Mouse (Mus musculus) layer of hippocampus, adult 9-10 months (tissue): ENCODE measurements at regions not wholly inside any gene's neighbourhood (a gene's known extent, or its start where the extent isn't known, plus 50 kb on each side); places are given as distances from the start of the nearest gene placed in this dataset.

Source experiments
- DNase-seq: peaks from one replicate; pipeline ENCODE4 v3.0.0; 2022; ENCODE audit warnings: low spot score

GRCm38 (mm10) chr10:106058050-106058449 is 216.9 kb upstream of the Mettl25 start:
- DNase-seq: no peak

- DNase-seq: no peak
Measured at GRCm38 (mm10) chr10:106038497-106038896, 197.3 kb upstream of the Mettl25 start.

- DNase-seq: no peak
Measured at GRCm38 (mm10) chr10:106038033-106038432, 196.9 kb upstream of the Mettl25 start.

- no peak for DNase-seq
Measured at GRCm38 (mm10) chr10:106033416-106033815, 192.2 kb upstream of the Mettl25 start.

GRCm38 (mm10) chr10:106024648-106025047 is 183.5 kb upstream of the Mettl25 start:
- DNase-seq: no peak

GRCm38 (mm10) chr10:106023639-106024215 is 182.5 kb upstream of the Mettl25 start:
- DNase-seq: no peak

- DNase-seq: no peak
Measured at GRCm38 (mm10) chr10:106015965-106016364, 174.8 kb upstream of the Mettl25 start.

GRCm38 (mm10) chr10:106015436-106015835 is 174.3 kb upstream of the Mettl25 start:
- DNase-seq: no peak

GRCm38 (mm10) chr10:106010131-106010530 is 169.0 kb upstream of the Mettl25 start:
- no peak for DNase-seq

- no peak for DNase-seq
Measured at GRCm38 (mm10) chr10:106007331-106007730, 166.2 kb upstream of the Mettl25 start.

GRCm38 (mm10) chr10:106006861-106007260 is 165.7 kb upstream of the Mettl25 start:
- DNase-seq: no peak

- no peak for DNase-seq
Measured at GRCm38 (mm10) chr10:106006061-106006460, 164.9 kb upstream of the Mettl25 start.

- no peak for DNase-seq
Measured at GRCm38 (mm10) chr10:105957468-105957867, 116.3 kb upstream of the Mettl25 start.

- DNase-seq: no peak
Measured at GRCm38 (mm10) chr10:105933309-105933708, 92.1 kb upstream of the Mettl25 start.

GRCm38 (mm10) chr10:105932786-105933185 is 91.6 kb upstream of the Mettl25 start:
- no peak for DNase-seq

GRCm38 (mm10) chr10:105927596-105927995 is 86.4 kb upstream of the Mettl25 start:
- DNase-seq: no peak

- no peak for DNase-seq
Measured at GRCm38 (mm10) chr10:105926912-105927238, 85.7 kb upstream of the Mettl25 start.

GRCm38 (mm10) chr10:105926229-105926911 is 85.2 kb upstream of the Mettl25 start:
- peak; percentile 3 for DNase-seq

GRCm38 (mm10) chr10:105899677-105900076 is 58.5 kb upstream of the Mettl25 start:
- DNase-seq: no peak

- no peak for DNase-seq
Measured at GRCm38 (mm10) chr10:105899225-105899624, 58.0 kb upstream of the Mettl25 start.
